Mouse (Mus musculus) kidney, embryonic 15.5 days (tissue): ENCODE measurements around the gene Lurap1. TPM values are rescaled to one million over a fixed set of nuclear protein-coding genes. Genes with fewer than 3 reads are reported as not detected.
A peak's percentile ranks its signal among the peaks of the same experiment; 100 is the strongest.

ENCODE experiments used
- ATAC-seq: fragments of 200-750 bp; cut with Nextera tagmentation; replicated peaks from 2 replicates; pipeline ENCODE4 v1.8.0; 2017; ENCODE audit warnings: moderate TSS enrichment; ENCODE audit not compliant: low FRiP score
- H3K27ac ChIP-seq: fragments of 300-500 bp; sonication (generic); 2 replicates; pipeline ENCODE4 v1.5.1; 2015; ENCODE audit warnings: mild to moderate bottlenecking, inconsistent platforms
- H3K27me3 ChIP-seq: fragments of 300-500 bp; sonication (generic); 2 replicates; pipeline ENCODE4 v1.6.1; 2015; ENCODE audit warnings: inconsistent platforms
- H3K36me3 ChIP-seq: fragments of 300-500 bp; sonication (generic); 2 replicates; pipeline ENCODE4 v1.6.1; 2015; ENCODE audit warnings: inconsistent platforms
- H3K4me1 ChIP-seq: fragments of 300-500 bp; sonication (generic); 2 replicates; pipeline ENCODE4 v1.6.1; 2015; ENCODE audit warnings: inconsistent platforms
- H3K4me2 ChIP-seq: fragments of 300-500 bp; sonication (generic); 2 replicates; pipeline ENCODE4 v1.6.1; 2015; ENCODE audit warnings: moderate library complexity, mild to moderate bottlenecking, inconsistent platforms
- H3K4me3 ChIP-seq: fragments of 300-500 bp; sonication (generic); replicated peaks from 2 replicates; pipeline ENCODE4 v1.5.1; 2015; ENCODE audit warnings: mild to moderate bottlenecking, inconsistent platforms
- H3K9ac ChIP-seq: fragments of 300-500 bp; sonication (generic); 2 replicates; pipeline ENCODE4 v1.6.1; 2015; ENCODE audit warnings: mild to moderate bottlenecking, inconsistent platforms
- H3K9me3 ChIP-seq: fragments of 300-500 bp; sonication (generic); replicated peaks from 2 replicates; pipeline ENCODE4 v1.6.1; 2016; ENCODE audit warnings: inconsistent platforms
- WGBS: fragments of 180-500 bp; shearing (Covaris S2); methylation state at CpG from one replicate; pipeline ENCODE4 v1.1.7; 2015; ENCODE audit warnings: mixed read lengths; 5-methylcytosine and 5-hydroxymethylcytosine counted together
- polyA plus RNA-seq: library from polyadenylated mRNA; unstranded; fragments of >200 nt; fragmentation: Nextera tagmentation; extraction: Ambion mirVana; gene quantifications from 2 replicates; pipeline ENCODE4 v1.2.1, GENCODE M21; 2015

The Lurap1 gene
- polyA plus RNA-seq: 2.7 and 3.2 TPM in 2 replicates

GRCm38 (mm10) chr4:116151238-116151637 lies at the start of gene Lurap1:
TSS of gene Lurap1 (minus strand) at chr4:116151338.
- peaks cover 47% of the 10 kb centered on the region for H3K36me3 ChIP-seq
- H3K4me2 ChIP-seq: peak within 1 kb of the TSS; percentile 72
- no peak for ATAC-seq
- H3K9me3 ChIP-seq: no peaks in the 10 kb centered on the region
- H3K27ac ChIP-seq: peak within 1 kb of the TSS; percentile 93
- H3K27me3 ChIP-seq: no peaks in the 10 kb centered on the region
- H3K4me1 ChIP-seq: peaks cover 17% of the 10 kb centered on the region
- peak within 1 kb of the TSS; percentile 79 for H3K4me3 ChIP-seq
- WGBS: 68% methylated on average over 6 of the region's 6 CpGs
- peak within 1 kb of the TSS; percentile 91 for H3K9ac ChIP-seq

- ATAC-seq: no peak
- H3K27me3 ChIP-seq: no peaks in the 10 kb centered on the region
- 68% methylated on average over 2 of the region's 2 CpGs for WGBS
- no peak overlapping the region for H3K4me2 ChIP-seq
- H3K4me3 ChIP-seq: no peak overlapping the region
- H3K9me3 ChIP-seq: no peaks in the 10 kb centered on the region
- no peak overlapping the region for H3K27ac ChIP-seq
- H3K4me1 ChIP-seq: no peaks in the 10 kb centered on the region
- no peak overlapping the region for H3K9ac ChIP-seq
- H3K36me3 ChIP-seq: no peaks in the 10 kb centered on the region
Measured at GRCm38 (mm10) chr4:116198422-116198821, 47.3 kb upstream of the Lurap1 start.

DNA sequence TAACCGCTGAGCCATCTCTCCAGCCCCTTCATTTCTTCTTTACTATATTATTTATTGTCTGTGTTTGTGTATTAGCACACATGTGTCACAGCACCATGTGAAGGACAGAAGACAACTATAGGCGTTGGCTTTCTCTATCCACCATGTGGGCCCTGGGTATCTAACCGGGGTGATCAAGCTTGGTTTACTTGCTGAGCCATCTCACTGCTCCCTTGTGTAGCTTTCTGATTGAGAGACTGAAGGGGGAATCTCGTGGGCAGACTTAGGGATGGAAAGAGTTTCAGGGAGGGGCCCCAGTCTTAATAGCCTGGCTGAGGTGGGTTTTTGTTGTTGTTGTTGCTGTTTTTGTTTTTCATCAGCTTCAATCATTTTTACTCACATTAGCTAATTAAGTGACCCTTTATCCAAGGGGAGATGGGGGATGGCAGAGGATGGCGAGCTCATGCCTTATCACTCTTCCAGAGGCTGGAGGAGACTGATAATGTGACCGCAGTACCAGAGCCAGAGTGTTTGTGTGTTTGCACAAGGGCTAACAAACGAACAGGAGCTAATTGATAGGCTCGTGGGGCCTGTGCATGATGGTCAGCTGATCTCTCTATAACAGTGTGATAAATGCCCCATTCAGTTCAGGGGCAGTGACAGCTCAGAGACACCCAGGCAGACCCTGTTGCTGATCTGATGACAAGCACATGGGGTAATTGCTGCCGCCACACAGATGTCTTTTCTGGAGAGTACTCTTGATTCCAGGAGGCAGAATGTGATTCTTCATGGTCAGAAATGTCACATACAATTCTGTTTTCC lies 42.6 kb upstream of the Lurap1 start:
- 62% methylated on average over 9 of the region's 9 CpGs for WGBS
- H3K4me3 ChIP-seq: no peak overlapping the region
- H3K27ac ChIP-seq: no peak overlapping the region
- H3K4me1 ChIP-seq: 0 out of 2 replicates have a peak, but pooled peaks cover 4% of the 10 kb centered on the region
- H3K9ac ChIP-seq: no peak overlapping the region
- H3K36me3 ChIP-seq: no peaks in the 10 kb centered on the region
- no peak overlapping the region for H3K4me2 ChIP-seq
- 0 out of 2 replicates have a peak, but pooled peaks have one; percentile 43 for ATAC-seq
- no peaks in the 10 kb centered on the region for H3K9me3 ChIP-seq
- no peaks in the 10 kb centered on the region for H3K27me3 ChIP-seq

- WGBS: 22% methylated on average over 4 of the region's 4 CpGs
- Histone ChIP-seq H3K36me3 (no peaks in the 10 kb centered on the region), H3K9ac (no peak overlapping the region), H3K27me3 (no peaks in the 10 kb centered on the region), H3K9me3 (no peaks in the 10 kb centered on the region), H3K4me1 (0 out of 2 replicates have a peak, but pooled peaks cover 4% of the 10 kb centered on the region), H3K4me2 (no peak overlapping the region), H3K4me3 (no peak overlapping the region), H3K27ac (no peak overlapping the region)
- no peak for ATAC-seq
Measured at GRCm38 (mm10) chr4:116192286-116192835, 41.2 kb upstream of the Lurap1 start.

- Histone ChIP-seq H3K27me3 (no peaks in the 10 kb centered on the region), H3K9ac (no peak overlapping the region), H3K36me3 (no peaks in the 10 kb centered on the region), H3K4me1 (peaks cover 14% of the 10 kb centered on the region), H3K4me3 (no peak overlapping the region), H3K9me3 (no peaks in the 10 kb centered on the region), H3K4me2 (no peak overlapping the region), H3K27ac (no peak overlapping the region)
- ATAC-seq: no peak
- 89% methylated on average over 4 of the region's 4 CpGs for WGBS
Measured at GRCm38 (mm10) chr4:116185083-116185482, 33.9 kb upstream of the Lurap1 start.

- peak overlapping the region; percentile 30; the same call in 1 of the 2 replicates for H3K9ac ChIP-seq
- peaks cover 17% of the 10 kb centered on the region for H3K4me1 ChIP-seq
- H3K4me3 ChIP-seq: no peak overlapping the region; the same call in 1 of the 2 replicates
- ATAC-seq: no peak
- H3K4me2 ChIP-seq: peak overlapping the region; percentile 44
- H3K36me3 ChIP-seq: no peaks in the 10 kb centered on the region
- H3K27me3 ChIP-seq: no peaks in the 10 kb centered on the region
- WGBS: 9% methylated on average over 12 of the region's 12 CpGs
- H3K9me3 ChIP-seq: no peaks in the 10 kb centered on the region
- peak overlapping the region; percentile 24; the same call in 1 of the 2 replicates for H3K27ac ChIP-seq
Measured at GRCm38 (mm10) chr4:116182745-116183144, 31.6 kb upstream of the Lurap1 start.

- Histone ChIP-seq H3K9ac (no peak overlapping the region), H3K27me3 (no peaks in the 10 kb centered on the region), H3K9me3 (no peaks in the 10 kb centered on the region), H3K4me2 (no peak overlapping the region), H3K36me3 (no peaks in the 10 kb centered on the region), H3K27ac (no peak overlapping the region), H3K4me1 (peaks cover 24% of the 10 kb centered on the region), H3K4me3 (no peak overlapping the region)
- ATAC-seq: no peak
- WGBS: 70% methylated on average over 3 of the region's 3 CpGs
Measured at GRCm38 (mm10) chr4:116182079-116182478, 30.9 kb upstream of the Lurap1 start.

- 15% methylated on average over 5 of the region's 5 CpGs for WGBS
- Histone ChIP-seq H3K9me3 (no peaks in the 10 kb centered on the region), H3K27ac (peak overlapping the region; percentile 92), H3K9ac (no peak overlapping the region), H3K4me2 (peak overlapping the region; percentile 52), H3K4me3 (peak overlapping the region; percentile 30), H3K27me3 (no peaks in the 10 kb centered on the region), H3K36me3 (no peaks in the 10 kb centered on the region), H3K4me1 (peaks cover 42% of the 10 kb centered on the region)
- peak; percentile 37 for ATAC-seq
Measured at GRCm38 (mm10) chr4:116177140-116177539, 26.0 kb upstream of the Lurap1 start.

DNA sequence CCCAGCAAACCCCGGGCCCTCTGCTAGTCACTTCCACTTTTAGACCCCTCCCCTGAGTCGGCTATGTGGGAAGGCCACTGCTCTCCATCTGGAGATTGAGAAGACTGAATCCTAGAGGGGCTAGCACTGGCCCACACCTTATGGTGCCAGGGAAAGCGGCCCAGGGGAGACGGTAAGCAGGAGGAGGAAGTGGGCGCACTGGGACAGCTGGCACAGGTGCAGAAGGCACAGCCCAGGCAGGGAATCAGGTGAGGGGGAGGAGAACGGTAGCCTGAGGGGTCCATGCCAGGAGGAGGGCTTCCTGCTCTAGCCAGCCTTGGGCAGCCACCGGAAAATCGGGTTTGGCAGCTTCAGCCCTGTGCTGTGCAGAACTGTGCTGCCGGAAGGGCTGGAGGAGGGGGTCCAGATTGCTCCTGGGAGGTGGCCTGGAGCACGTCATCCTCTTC lies 25.4 kb upstream of the Lurap1 start:
- Histone ChIP-seq H3K4me1 (peaks cover 39% of the 10 kb centered on the region), H3K4me2 (peak overlapping the region; percentile 52), H3K9me3 (no peaks in the 10 kb centered on the region), H3K27me3 (no peaks in the 10 kb centered on the region), H3K9ac (peak overlapping the region; percentile 32; the same call in 1 of the 2 replicates), H3K27ac (peak overlapping the region; percentile 92), H3K4me3 (peak overlapping the region; percentile 30), H3K36me3 (no peaks in the 10 kb centered on the region)
- ATAC-seq: peak; percentile 87
- 14% methylated on average over 10 of the region's 10 CpGs for WGBS

DNA sequence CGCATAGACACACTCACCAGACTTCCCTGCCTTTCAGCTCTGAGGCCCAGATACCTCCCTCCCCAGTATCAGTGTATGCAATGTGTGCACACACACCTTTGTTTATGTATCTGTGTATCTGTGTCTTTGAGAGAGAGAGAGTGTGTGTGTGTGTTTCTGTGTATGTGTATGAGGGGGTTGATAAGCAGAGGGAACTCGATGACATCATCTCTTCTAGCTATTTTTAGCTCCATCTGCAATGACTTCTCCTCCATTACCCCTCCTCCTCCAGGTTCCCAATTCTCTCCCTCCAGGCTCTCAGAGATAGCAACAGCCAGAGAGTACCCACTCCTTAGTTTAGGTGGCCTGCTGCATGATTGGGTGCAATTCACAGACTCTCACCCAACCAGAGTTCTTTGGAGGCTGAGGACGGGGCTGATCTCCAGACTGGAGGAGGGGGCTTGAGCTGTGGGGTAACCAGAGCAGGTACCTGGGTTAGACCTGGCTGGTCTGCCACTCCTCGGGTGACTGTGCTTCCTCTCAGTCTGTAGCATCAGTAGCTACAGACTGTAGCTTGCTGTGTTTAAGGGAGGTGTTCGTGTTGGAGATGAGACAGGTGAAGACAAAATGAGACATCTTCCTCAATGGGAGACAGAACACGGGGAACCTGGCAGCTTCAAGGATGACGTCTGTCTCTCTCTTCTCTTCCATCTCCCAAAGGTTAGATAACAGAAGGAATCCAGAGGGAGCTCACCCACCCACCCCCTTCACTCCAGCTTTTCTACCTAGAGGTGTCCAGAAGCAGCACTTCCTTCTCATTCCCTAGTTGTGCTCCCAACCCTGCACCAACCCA lies 24.8 kb upstream of the Lurap1 start:
- no peak; the same call in none of the 2 replicates for ATAC-seq
- Histone ChIP-seq H3K4me3 (peak overlapping the region; percentile 30), H3K4me2 (peak overlapping the region; percentile 52), H3K27ac (peak overlapping the region; percentile 92), H3K36me3 (no peaks in the 10 kb centered on the region), H3K4me1 (peaks cover 39% of the 10 kb centered on the region), H3K9ac (peak overlapping the region; percentile 32; the same call in 1 of the 2 replicates), H3K27me3 (no peaks in the 10 kb centered on the region), H3K9me3 (no peaks in the 10 kb centered on the region)
- 66% methylated on average over 7 of the region's 7 CpGs for whole genome bisulfite sequencing

DNA sequence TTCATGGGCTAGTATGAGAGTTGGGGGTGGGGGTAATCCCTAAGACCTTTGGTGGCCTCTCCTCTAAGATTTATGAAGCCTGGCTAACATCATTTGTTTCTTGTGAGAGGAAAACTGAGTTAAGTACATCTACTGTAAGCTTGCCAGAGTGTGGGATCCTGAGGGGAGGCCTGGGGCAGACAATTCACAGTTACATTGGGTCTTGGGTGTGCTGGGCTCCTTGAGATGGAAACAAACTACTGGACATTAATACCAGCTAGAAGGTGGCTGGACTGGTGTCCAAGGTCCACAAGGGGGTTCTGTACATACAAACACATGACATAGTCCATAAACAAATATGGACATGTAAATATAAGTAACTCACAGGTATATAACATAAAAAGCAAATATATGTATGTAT lies 24.0 kb upstream of the Lurap1 start:
- H3K9me3 ChIP-seq: no peaks in the 10 kb centered on the region
- no peaks in the 10 kb centered on the region for H3K27me3 ChIP-seq
- H3K27ac ChIP-seq: peak overlapping the region; percentile 92; the same call in 1 of the 2 replicates
- peaks cover 39% of the 10 kb centered on the region for H3K4me1 ChIP-seq
- H3K36me3 ChIP-seq: no peaks in the 10 kb centered on the region
- no peak for ATAC-seq
- no peak overlapping the region for H3K9ac ChIP-seq
- no peak overlapping the region for H3K4me2 ChIP-seq
- no peak overlapping the region for H3K4me3 ChIP-seq
